Mouse (Mus musculus) left cerebral cortex, postnatal 14 days (tissue): ENCODE measurements at regions not wholly inside any gene's neighbourhood (a gene's known extent, or its start where the extent isn't known, plus 50 kb on each side); places are given as distances from the start of the nearest gene placed in this dataset.

Experiments
- DNase-seq, 2 experiments: peaks; one replicate each; pipeline ENCODE4 v3.0.0; 2021 to 2022; ENCODE audit warnings: low spot score in 2 of 2, mixed read lengths in 1 of 2
- intact Hi-C: fragments of 180-260 bp; cut with DNase I; formaldehyde crosslinking; loops from one replicate; pipeline ENCODE4 v1.15.1; 2025

GRCm38 (mm10) chr17:79489306-79489705, 122.4 kb upstream of the Rmdn2 start:
- no peak for DNase-seq
- intact Hi-C loops: no loop called here

GRCm38 (mm10) chr17:79497629-79498028, 114.0 kb upstream of the Rmdn2 start:
- intact Hi-C loops: loop anchor here (5.0 kb wide), 1 partner anchor 145 kb away; no protein-coding TSS in a partner anchor
- peak; percentile 35 to 48 for DNase-seq

GRCm38 (mm10) chr17:79498321-79498720, 113.3 kb upstream of the Rmdn2 start:
- DNase-seq: no peak
- intact Hi-C loops: loop anchor here (5.0 kb wide), 1 partner anchor 146 kb away; no protein-coding TSS in a partner anchor

- DNase-seq: no peak
- intact Hi-C loops: no loop called here
These were observed 110.6 kb upstream of the Rmdn2 start for GRCm38 (mm10) chr17:79501031-79501474.

GRCm38 (mm10) chr17:79501926-79502325, 109.7 kb upstream of the Rmdn2 start:
- intact Hi-C loops: no loop called here

GRCm38 (mm10) chr17:79503037-79503436, 108.6 kb upstream of the Rmdn2 start:
- no peak for DNase-seq
- intact Hi-C loops: no loop called here

More at GRCm38 (mm10) chr17:79501926-79502325, 109.7 kb upstream of the Rmdn2 start:
- DNase-seq: no peak

GRCm38 (mm10) chr17:79504209-79504608, 107.5 kb upstream of the Rmdn2 start:
- DNase-seq: no peak
- intact Hi-C loops: no loop called here

- intact Hi-C loops: no loop called here
These were observed 106.1 kb upstream of the Rmdn2 start for GRCm38 (mm10) chr17:79505565-79505964.

GRCm38 (mm10) chr17:79509281-79509680, 102.4 kb upstream of the Rmdn2 start:
- DNase-seq: no peak
- intact Hi-C loops: no loop called here

More at GRCm38 (mm10) chr17:79505565-79505964, 106.1 kb upstream of the Rmdn2 start:
- DNase-seq: no peak

- intact Hi-C loops: no loop called here
- DNase-seq: no peak
These were observed 101.5 kb upstream of the Rmdn2 start for GRCm38 (mm10) chr17:79509957-79510710.

- no peak for DNase-seq
- intact Hi-C loops: no loop called here
These were observed 100.4 kb upstream of the Rmdn2 start for GRCm38 (mm10) chr17:79511218-79511617.

GRCm38 (mm10) chr17:79514076-79514475, 97.6 kb upstream of the Rmdn2 start:
- intact Hi-C loops: no loop called here
- no peak for DNase-seq

GRCm38 (mm10) chr17:79518185-79518584, 93.5 kb upstream of the Rmdn2 start:
- intact Hi-C loops: no loop called here
- no peak for DNase-seq

- intact Hi-C loops: no loop called here
These were observed 93.0 kb upstream of the Rmdn2 start for GRCm38 (mm10) chr17:79518696-79519095.

GRCm38 (mm10) chr17:79519356-79519755, 92.3 kb upstream of the Rmdn2 start:
- intact Hi-C loops: no loop called here
- DNase-seq: no peak

More at GRCm38 (mm10) chr17:79518696-79519095, 93.0 kb upstream of the Rmdn2 start:
- no peak for DNase-seq

- no peak for DNase-seq
- intact Hi-C loops: no loop called here
These were observed 91.4 kb upstream of the Rmdn2 start for GRCm38 (mm10) chr17:79520283-79520682.

GRCm38 (mm10) chr17:79521691-79522090, 90.0 kb upstream of the Rmdn2 start:
- no peak for DNase-seq
- intact Hi-C loops: no loop called here

- no peak for DNase-seq
- intact Hi-C loops: no loop called here
These were observed 88.4 kb upstream of the Rmdn2 start for GRCm38 (mm10) chr17:79523230-79523629.

GRCm38 (mm10) chr17:79527391-79527790, 84.3 kb upstream of the Rmdn2 start:
- DNase-seq: no peak
- intact Hi-C loops: no loop called here

- intact Hi-C loops: no loop called here
- no peak for DNase-seq
These were observed 75.1 kb upstream of the Rmdn2 start for GRCm38 (mm10) chr17:79536549-79536948.

- no peak for DNase-seq
- intact Hi-C loops: no loop called here
These were observed 72.9 kb upstream of the Rmdn2 start for GRCm38 (mm10) chr17:79538789-79539188.
